Mouse (Mus musculus): ENCODE results near the gene Pcx.

- TF ChIP-seq GATA1 (IDR thresholded peaks at IDR 0.05; ENCODE audit: borderline replicate concordance, low read length): no peak
- no peak for TF ChIP-seq FLI1 (IDR thresholded peaks at IDR 0.05; ENCODE audit: low read length)
Measured at GRCm38 (mm10) chr19:4666815-4667214, 156.5 kb downstream of the Pcx start.

All from megakaryocyte, embryonic 14.5 days (primary cell).